Mouse (Mus musculus): ENCODE results near the gene Tceal8. TPM values are rescaled to one million over a fixed set of nuclear protein-coding genes. Genes with fewer than 3 reads are reported as not detected.

Gene Tceal8
- total RNA-seq (2023): 6.2 and 6.6 TPM in 2 replicates

DNA sequence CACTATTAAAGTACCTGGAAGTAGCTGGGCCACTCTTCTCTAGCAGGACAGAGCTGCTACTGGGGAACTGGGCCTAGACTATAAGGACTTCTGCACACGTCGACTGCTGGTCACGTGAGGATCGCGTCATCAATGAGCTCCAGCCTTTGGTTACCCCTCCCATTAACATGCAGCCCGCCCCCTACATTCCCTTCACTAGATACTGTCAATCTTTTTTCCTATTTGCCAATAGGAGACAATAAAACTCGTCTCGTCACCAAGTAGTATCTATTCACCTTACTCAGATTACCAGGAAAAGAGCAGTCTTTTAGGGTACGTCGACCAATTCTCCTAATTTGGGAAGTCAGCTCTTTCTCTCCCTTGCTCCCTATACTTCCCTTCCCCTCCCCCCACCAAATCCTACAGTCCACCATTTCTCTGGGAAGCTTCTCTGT, at the start of gene Tceal8:
Tceal8 (minus strand) TSS at position 225 of the 434 bp plus-strand sequence.

DNA sequence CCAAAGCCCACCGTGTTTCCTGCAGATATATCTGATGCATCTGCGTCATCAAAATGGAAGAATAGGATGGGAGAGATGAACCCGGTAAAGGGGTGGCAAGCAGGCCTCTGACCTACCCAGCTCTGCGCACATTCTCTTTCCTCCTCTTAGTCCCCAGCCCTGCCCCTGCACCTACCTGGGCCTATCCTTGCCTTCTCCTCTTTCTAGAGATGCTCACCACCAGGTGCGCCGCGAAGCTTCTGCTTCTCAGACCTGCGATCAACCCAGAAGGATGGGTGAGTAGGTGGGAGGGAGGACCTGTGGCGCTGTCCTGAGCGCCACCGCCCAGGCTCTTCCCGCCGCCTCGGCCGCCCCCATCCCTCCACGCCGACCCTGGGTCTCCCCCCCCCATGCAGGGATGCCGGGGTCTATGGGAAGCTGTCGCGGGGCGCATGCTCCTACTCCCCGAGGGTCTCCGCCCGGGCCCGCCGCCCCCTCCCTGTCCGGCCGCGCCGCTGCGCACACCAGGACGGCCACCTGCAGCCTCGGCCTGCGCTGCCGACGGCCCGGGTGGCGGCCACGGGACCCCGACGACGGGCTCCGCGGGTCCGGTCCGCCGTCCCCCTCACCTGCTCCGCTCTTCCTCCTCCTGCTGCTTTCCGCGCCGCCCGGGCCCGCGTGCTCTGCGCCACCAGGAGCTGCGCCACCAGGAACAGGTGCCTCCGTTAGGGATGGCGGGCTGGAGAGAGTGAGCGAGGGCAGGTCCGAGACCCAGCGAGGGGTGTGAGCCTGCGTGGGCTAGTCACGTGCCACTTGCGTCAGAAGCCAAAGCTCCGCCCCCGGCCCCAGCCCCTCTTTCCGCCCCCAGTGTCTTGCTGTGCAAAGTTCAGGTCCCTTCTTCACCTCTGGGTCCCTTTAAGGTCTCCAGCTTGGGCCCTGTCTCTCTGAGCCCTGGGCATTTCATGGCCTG, 42.9 kb upstream of the Tceal8 start, which contains the start of the genes Tceal7 and Bex1:
Tceal7 (plus strand) TSS at position 51 of the 949 bp plus-strand sequence.
Bex1 (minus strand) TSS at position 785 of the 949 bp plus-strand sequence.

DNA sequence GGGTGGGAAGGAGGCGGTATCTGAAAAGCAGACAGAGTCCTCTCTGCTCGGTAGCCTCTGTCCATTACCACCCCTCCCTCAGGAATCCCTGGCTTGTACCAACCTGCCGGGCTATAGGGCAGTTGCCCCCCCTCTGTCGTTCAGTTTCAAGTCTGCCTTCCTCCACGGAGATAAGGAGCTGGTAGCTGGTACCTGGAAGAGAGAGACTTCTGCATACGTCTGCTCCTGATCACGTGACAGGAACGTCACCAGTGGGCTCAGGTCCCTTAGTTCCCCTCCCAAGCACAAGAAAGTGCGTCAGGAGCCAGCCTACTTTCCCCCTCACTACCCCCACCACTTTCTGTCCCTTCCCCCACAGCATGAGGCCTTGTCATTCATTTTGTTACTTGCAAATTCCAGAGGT, 31.5 kb upstream of the Tceal8 start, which contains the start of gene Tceal5:
Tceal5 (minus strand) TSS at position 213 of the 403 bp plus-strand sequence.

DNA sequence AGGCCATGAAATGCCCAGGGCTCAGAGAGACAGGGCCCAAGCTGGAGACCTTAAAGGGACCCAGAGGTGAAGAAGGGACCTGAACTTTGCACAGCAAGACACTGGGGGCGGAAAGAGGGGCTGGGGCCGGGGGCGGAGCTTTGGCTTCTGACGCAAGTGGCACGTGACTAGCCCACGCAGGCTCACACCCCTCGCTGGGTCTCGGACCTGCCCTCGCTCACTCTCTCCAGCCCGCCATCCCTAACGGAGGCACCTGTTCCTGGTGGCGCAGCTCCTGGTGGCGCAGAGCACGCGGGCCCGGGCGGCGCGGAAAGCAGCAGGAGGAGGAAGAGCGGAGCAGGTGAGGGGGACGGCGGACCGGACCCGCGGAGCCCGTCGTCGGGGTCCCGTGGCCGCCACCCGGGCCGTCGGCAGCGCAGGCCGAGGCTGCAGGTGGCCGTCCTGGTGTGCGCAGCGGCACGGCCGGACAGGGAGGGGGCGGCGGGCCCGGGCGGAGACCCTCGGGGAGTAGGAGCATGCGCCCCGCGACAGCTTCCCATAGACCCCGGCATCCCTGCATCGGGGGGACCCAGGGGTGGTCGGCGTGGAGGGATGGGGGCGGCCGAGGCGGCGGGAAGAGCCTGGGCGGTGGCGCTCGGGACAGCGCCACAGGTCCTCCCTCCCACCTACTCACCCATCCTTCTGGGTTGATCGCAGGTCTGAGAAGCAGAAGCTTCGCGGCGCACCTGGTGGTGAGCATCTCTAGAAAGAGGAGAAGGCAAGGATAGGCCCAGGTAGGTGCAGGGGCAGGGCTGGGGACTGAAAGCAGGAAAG, 33.1 kb downstream of the Tceal8 start, which contains the start of gene Bex4:
Bex4 (plus strand) TSS at position 170 of the 813 bp plus-strand sequence.

Other genes starting within 250 kb of the Tceal8 start
- gene Arxes2, start 178.5 kb downstream of the Tceal8 start, total RNA-seq (2023): 0.32 TPM in 1 of 2 replicates, not detected in the other
- gene Arxes1, start 139.0 kb downstream of the Tceal8 start, total RNA-seq (2023): not detected in 2 replicates
- gene Bex2, start 104.1 kb downstream of the Tceal8 start, total RNA-seq (2023): not detected in 2 replicates
- not detected in 2 replicates for gene Nxf3, start 87.1 kb downstream of the Tceal8 start, total RNA-seq (2023)
- gene Bex4, start 33.3 kb downstream of the Tceal8 start, total RNA-seq (2023): 0.79 TPM in 1 of 2 replicates, not detected in the other
- gene Tceal5, start 31.5 kb upstream of the Tceal8 start, total RNA-seq (2023): not detected in 2 replicates
- gene Tceal7, start 42.4 kb upstream of the Tceal8 start, total RNA-seq (2023): not detected in 2 replicates
- gene Bex1, start 43.2 kb upstream of the Tceal8 start, total RNA-seq (2023): 0.59 TPM in 1 of 2 replicates, not detected in the other
- 20.2 and 21.3 TPM in 2 replicates for gene Tceal9, start 72.7 kb upstream of the Tceal8 start, total RNA-seq (2023)
- 19.5 and 21.0 TPM in 2 replicates for gene Bex3, start 97.9 kb upstream of the Tceal8 start, total RNA-seq (2023)

Data from neutrophil, adult 65 days (primary cell).